Comparison of ENCODE assay signal across 9 mouse cellular contexts in genomic region chr4:62454995-62455394, GRCm38 (mm10). TPM values are rescaled to one million over a fixed set of nuclear protein-coding genes. Genes with fewer than 3 reads are reported as not detected.
DNase-seq lines count a peak whose midpoint lies in the region; ATAC-seq and TF ChIP-seq lines count a peak whose summit lies in the region.
"Had no signal": no experiment of that assay in that cellular context is flagged by ENCODE, and none has a peak within 500 bp of the region (broad histone marks: within the 10 kb centered on the region; RNA-seq: fewer than 3 reads in every experiment).

No protein-coding gene starts in this region.

- no peak for DNase-seq in cerebellum, adult 9-11 months
- DNase-seq in neural tube, embryonic 10.5 days (ENCODE audit: extremely low spot score, low spot score), result no peak
- DNase-seq in c-Kit-positive CD71-positive TER-119-positive erythroid progenitor cells, embryonic 14.5 days (ENCODE audit: low spot score), result peak; percentile 35
- peak; percentile 21 to 41 for DNase-seq in heart, postnatal 36 days
- peak; percentile 37 for DNase-seq in limb, embryonic 14.5 days (ENCODE audit: low spot score)
- DNase-seq in splenic B cell, adult 2 months (ENCODE audit: low read depth, low spot score), result peak; percentile 58

- 61% methylated on average over 5 of the region's 5 CpGs for WGBS in neural tube, embryonic 13.5 days
- 55% methylated on average over 5 of the region's 5 CpGs for WGBS in limb, embryonic 14.5 days

- intact Hi-C loops in heart, postnatal 36 days (cut with DNase I), result loop anchor here (5.0 kb wide), 2 partner anchors 52 to 307 kb away; no protein-coding TSS in a partner anchor

- no peak overlapping the region for H3K4me2 ChIP-seq in neural tube, embryonic 13.5 days
- no peak overlapping the region for H3K4me2 ChIP-seq in limb, embryonic 14.5 days (replicated peaks; ENCODE audit: low read depth, low read length, severe bottlenecking)

- H3K9ac ChIP-seq in neural tube, embryonic 13.5 days, result no peak overlapping the region
- H3K9ac ChIP-seq in limb, embryonic 14.5 days (ENCODE audit: low read depth, low read length, severe bottlenecking), result no peak overlapping the region

- H3K27ac ChIP-seq in neural tube, embryonic 13.5 days (replicated peaks), result no peak overlapping the region
- no peak overlapping the region for H3K27ac ChIP-seq in limb, embryonic 14.5 days (replicated peaks; ENCODE audit: low read depth, low read length)

- H3K9me3 ChIP-seq in neural tube, embryonic 13.5 days, result no peaks in the 10 kb centered on the region
- no peaks in the 10 kb centered on the region for H3K9me3 ChIP-seq in limb, embryonic 14.5 days (ENCODE audit: control insufficient read depth, low read length)

- no peak for TF ChIP-seq POLR2A in limb, embryonic 14.5 days (IDR thresholded peaks at IDR 0.05; ENCODE audit: borderline replicate concordance, extremely low read depth, insufficient read depth, insufficient read length)

- no peak overlapping the region for H3K4me3 ChIP-seq in neural tube, embryonic 13.5 days
- H3K4me3 ChIP-seq in limb, embryonic 14.5 days (replicated peaks; ENCODE audit: low read length), result no peak overlapping the region

- H3K27me3 ChIP-seq in neural tube, embryonic 13.5 days, result no peaks in the 10 kb centered on the region
- H3K27me3 ChIP-seq in limb, embryonic 14.5 days (ENCODE audit: control insufficient read depth, insufficient read depth, low read length), result no peaks in the 10 kb centered on the region
- no peaks in the 10 kb centered on the region for H3K27me3 ChIP-seq in splenic B cell, adult 2 months (ENCODE audit: control insufficient read depth, insufficient read depth, low read length, poor library complexity, severe bottlenecking)

- ATAC-seq in cerebellum, adult (ENCODE audit: insufficient number of reproducible peaks, low FRiP score, low TSS enrichment), result peak; percentile 56; the same call in 1 of the 2 replicates
- ATAC-seq in neural tube, embryonic 13.5 days (ENCODE audit: low read depth), result peak; percentile 47; the same call in 1 of the 2 replicates
- 0 out of 2 replicates have a peak, but pooled peaks have one; percentile 65 for ATAC-seq in limb, embryonic 14.5 days (ENCODE audit: low FRiP score, low read depth)

- H3K4me1 ChIP-seq in neural tube, embryonic 13.5 days (replicated peaks), result 0 out of 2 replicates have a peak, but pooled peaks cover 7% of the 10 kb centered on the region
- H3K4me1 ChIP-seq in limb, embryonic 14.5 days (ENCODE audit: control insufficient read depth, insufficient read depth, low read length), result no peaks in the 10 kb centered on the region

- H3K36me3 ChIP-seq in neural tube, embryonic 13.5 days, result no peaks in the 10 kb centered on the region
- no peaks in the 10 kb centered on the region for H3K36me3 ChIP-seq in limb, embryonic 14.5 days (ENCODE audit: control insufficient read depth, insufficient read depth, low read length)
- no peaks in the 10 kb centered on the region for H3K36me3 ChIP-seq in splenic B cell, adult 2 months (ENCODE audit: control insufficient read depth, insufficient read depth, low read length, poor library complexity, severe bottlenecking)

RNA-seq across cellular contexts. Expression of gene Wdr31, which starts 15.7 kb away (rescaled TPM):
- 5.7 and 6.8 TPM in 2 replicates for polyA plus RNA-seq in neural tube, embryonic 13.5 days (2015; fragmentation: Nextera tagmentation; extraction: Ambion mirVana)
- total RNA-seq in heart, postnatal 36 days (2021), result under 1 TPM; 0.24 to 0.53 TPM
- polyA plus RNA-seq in limb, embryonic 14.5 days (2012; rRNA removed), result 3.9 and 4.1 TPM in 2 replicates
- 4.6 TPM in 2 replicates for polyA plus RNA-seq in limb, embryonic 14.5 days (2014; fragmentation: Nextera tagmentation; extraction: Ambion mirVana)

RNA-seq across cellular contexts. Expression of gene Rnf183, which starts 19.9 kb away (rescaled TPM):
- 0.18 TPM in 1 of 2 replicates, not detected in the other for polyA plus RNA-seq in neural tube, embryonic 13.5 days (2015; fragmentation: Nextera tagmentation; extraction: Ambion mirVana)
- total RNA-seq in heart, postnatal 36 days (2021), result not detected
- 0.14 and 0.46 TPM in 2 replicates for polyA plus RNA-seq in limb, embryonic 14.5 days (2012; rRNA removed)
- not detected in 2 replicates for polyA plus RNA-seq in limb, embryonic 14.5 days (2014; fragmentation: Nextera tagmentation; extraction: Ambion mirVana)
- total RNA-seq: layer of hippocampus, adult 18-20 months had no signal

RNA-seq across cellular contexts. Expression of gene Bspry, which starts 24.9 kb away (rescaled TPM):
- 0.74 and 0.80 TPM in 2 replicates for polyA plus RNA-seq in neural tube, embryonic 13.5 days (2015; fragmentation: Nextera tagmentation; extraction: Ambion mirVana)
- not detected for total RNA-seq in heart, postnatal 36 days (2021)
- polyA plus RNA-seq in limb, embryonic 14.5 days (2012; rRNA removed), result 7.2 and 7.4 TPM in 2 replicates
- polyA plus RNA-seq in limb, embryonic 14.5 days (2014; fragmentation: Nextera tagmentation; extraction: Ambion mirVana), result 11.7 and 13.3 TPM in 2 replicates

RNA-seq across cellular contexts. Expression of gene Prpf4, which starts 46.4 kb away (rescaled TPM):
- polyA plus RNA-seq in neural tube, embryonic 13.5 days (2015; fragmentation: Nextera tagmentation; extraction: Ambion mirVana), result 17.1 and 17.9 TPM in 2 replicates
- 10 to 100 TPM in 1 of 2 experiments, 1 to 10 TPM in 1; 10.0 to 10.6 TPM for total RNA-seq in heart, postnatal 36 days (2021)
- 27.4 and 28.9 TPM in 2 replicates for polyA plus RNA-seq in limb, embryonic 14.5 days (2012; rRNA removed)
- polyA plus RNA-seq in limb, embryonic 14.5 days (2014; fragmentation: Nextera tagmentation; extraction: Ambion mirVana), result 20.8 and 22.4 TPM in 2 replicates

RNA-seq across cellular contexts. Expression of gene Cdc26, which starts 46.6 kb away (rescaled TPM):
- polyA plus RNA-seq in neural tube, embryonic 13.5 days (2015; fragmentation: Nextera tagmentation; extraction: Ambion mirVana), result 98.8 and 108 TPM in 2 replicates
- 10 to 100 TPM; 42.7 to 43.6 TPM for total RNA-seq in heart, postnatal 36 days (2021)
- 114 and 146 TPM in 2 replicates for polyA plus RNA-seq in limb, embryonic 14.5 days (2012; rRNA removed)
- polyA plus RNA-seq in limb, embryonic 14.5 days (2014; fragmentation: Nextera tagmentation; extraction: Ambion mirVana), result 184 and 190 TPM in 2 replicates

Comparison
In these comparisons a context has a peak if more than half of its experiments do, and no peak if none do; other contexts are left out.
1. DNase-seq: peak in c-Kit-positive CD71-positive TER-119-positive erythroid progenitor cells, embryonic 14.5 days (single experiment), heart, postnatal 36 days (2 of 2), limb, embryonic 14.5 days (single experiment) and splenic B cell, adult 2 months (single experiment); none in cerebellum, adult 9-11 months (single experiment) and neural tube, embryonic 10.5 days (single experiment).
2. Peak in every context shown above with its lines, with median percentiles within 50 percentile points of each other: ATAC-seq.